Mouse (Mus musculus) neural tube, embryonic 12.5 days (tissue): ENCODE measurements around the gene Stx18. TPM values are rescaled to one million over a fixed set of nuclear protein-coding genes. Genes with fewer than 3 reads are reported as not detected.

Source experiments
- ATAC-seq: fragments of 200-750 bp; cut with Nextera tagmentation; 2 replicates; pipeline ENCODE4 v1.8.0; 2017; ENCODE audit warnings: low read depth, mild to moderate bottlenecking, moderate TSS enrichment, moderate library complexity; ENCODE audit not compliant: low FRiP score
- H3K27ac ChIP-seq: fragments of 300-500 bp; sonication (generic); 2 replicates; pipeline ENCODE4 v1.5.1; 2016
- H3K27me3 ChIP-seq: fragments of 300-500 bp; sonication (generic); replicated peaks from 2 replicates; pipeline ENCODE4 v1.6.1; 2016; ENCODE audit warnings: mild to moderate bottlenecking
- H3K36me3 ChIP-seq: fragments of 300-500 bp; sonication (generic); 2 replicates; pipeline ENCODE4 v1.6.1; 2016; ENCODE audit warnings: mild to moderate bottlenecking
- H3K4me1 ChIP-seq: fragments of 300-500 bp; sonication (generic); 2 replicates; pipeline ENCODE4 v1.6.1; 2016
- H3K4me2 ChIP-seq: fragments of 300-500 bp; sonication (generic); replicated peaks from 2 replicates; pipeline ENCODE4 v1.6.1; 2016; ENCODE audit warnings: mild to moderate bottlenecking
- H3K4me3 ChIP-seq: fragments of 300-500 bp; sonication (generic); 2 replicates; pipeline ENCODE4 v1.5.1; 2016
- H3K9ac ChIP-seq: fragments of 300-500 bp; sonication (generic); 2 replicates; pipeline ENCODE4 v1.6.1; 2016; ENCODE audit warnings: mild to moderate bottlenecking
- H3K9me3 ChIP-seq: fragments of 300-500 bp; sonication (generic); 2 replicates; pipeline ENCODE4 v1.6.1; 2016; ENCODE audit warnings: mild to moderate bottlenecking
- WGBS: fragments of 180-500 bp; shearing (Covaris S2); methylation state at CpG from one replicate; pipeline ENCODE4 v1.1.7; 2016; 5-methylcytosine and 5-hydroxymethylcytosine counted together
- polyA plus RNA-seq: library from polyadenylated mRNA; unstranded; fragments of >200 nt; fragmentation: Nextera tagmentation; extraction: Ambion mirVana; gene quantifications from 2 replicates; pipeline ENCODE4 v1.2.1, GENCODE M21; 2016

Gene Stx18
- polyA plus RNA-seq, 1 experiment from 2014 or later: 43.2 TPM

DNA sequence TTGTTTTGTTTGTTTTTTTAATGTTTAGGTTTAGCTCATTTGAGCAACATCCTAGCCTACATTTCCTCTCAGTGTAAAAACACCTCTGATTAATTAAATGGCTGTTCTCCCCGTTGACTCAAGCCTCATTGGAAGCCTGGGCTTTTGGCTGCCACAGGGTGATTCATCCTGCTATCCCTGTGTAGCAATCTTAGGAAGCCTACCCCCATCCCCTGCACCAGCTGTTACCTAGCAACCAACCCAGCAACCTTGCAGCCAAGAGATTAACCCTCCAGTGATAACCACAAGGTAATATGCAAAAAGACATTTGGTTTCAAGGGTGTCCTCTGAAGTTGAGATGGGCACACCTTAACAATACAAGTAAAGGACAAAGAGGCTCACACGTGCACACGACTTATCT lies 112.7 kb downstream of the Stx18 start:
- H3K36me3 ChIP-seq: peaks cover 98% of the 10 kb centered on the region
- peaks cover 44% of the 10 kb centered on the region for H3K4me1 ChIP-seq
- H3K9me3 ChIP-seq: no peaks in the 10 kb centered on the region
- peak overlapping the region; percentile 32; the same call in 1 of the 2 replicates for H3K4me2 ChIP-seq
- no peak overlapping the region for H3K27ac ChIP-seq
- no peak overlapping the region for H3K9ac ChIP-seq
- no peaks in the 10 kb centered on the region for H3K27me3 ChIP-seq
- no peak for ATAC-seq
- no peak overlapping the region for H3K4me3 ChIP-seq
- WGBS: 63% methylated on average over 3 of the region's 3 CpGs

DNA sequence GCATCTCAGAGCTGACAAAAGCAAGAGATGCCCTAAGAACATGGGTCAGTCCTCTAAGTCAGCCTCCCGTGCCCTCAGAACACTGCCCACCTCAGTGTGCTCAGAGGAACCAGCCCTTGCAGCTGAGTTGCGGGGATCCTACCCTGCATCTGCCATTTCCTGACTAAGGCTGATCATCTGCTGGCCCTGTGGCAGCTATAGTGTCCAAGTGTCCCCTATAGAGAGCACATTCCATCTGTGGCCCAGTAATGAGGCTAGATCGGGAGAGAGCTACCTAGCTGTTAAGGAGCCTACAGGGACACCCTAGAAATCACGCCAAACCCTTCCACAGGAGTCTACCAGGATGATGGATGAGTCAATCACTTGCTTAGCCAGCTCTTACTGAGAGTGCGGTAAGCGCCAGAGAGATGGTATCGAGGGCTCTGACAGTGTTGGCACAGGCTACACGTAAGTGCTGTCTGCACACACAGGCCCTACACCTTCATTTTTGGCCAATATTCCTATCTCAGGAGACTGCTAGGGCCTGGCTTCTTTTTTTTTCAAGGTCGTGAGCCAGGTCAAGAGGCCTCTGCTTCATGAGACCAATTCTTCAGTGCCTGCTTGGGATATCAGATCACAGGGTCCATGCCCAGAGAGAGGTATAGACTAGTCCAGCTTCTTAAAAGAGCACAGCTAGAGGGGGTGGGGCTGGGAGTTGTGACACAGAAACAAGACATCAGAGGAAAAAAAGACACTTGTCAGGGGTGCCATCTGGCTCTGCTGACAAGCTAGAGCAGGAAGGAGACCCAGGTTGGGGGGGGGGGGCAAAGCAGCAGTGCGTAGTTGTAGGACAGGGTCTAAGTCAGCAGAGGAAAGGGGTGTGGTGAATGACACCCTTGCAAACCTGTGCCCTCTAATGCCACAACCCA lies 113.9 kb downstream of the Stx18 start:
- ATAC-seq: no peak
- H3K27ac ChIP-seq: no peak overlapping the region
- no peaks in the 10 kb centered on the region for H3K9me3 ChIP-seq
- peaks cover 56% of the 10 kb centered on the region for H3K4me1 ChIP-seq
- H3K4me2 ChIP-seq: peak overlapping the region; percentile 32
- H3K27me3 ChIP-seq: no peaks in the 10 kb centered on the region
- no peak overlapping the region for H3K9ac ChIP-seq
- no peak overlapping the region for H3K4me3 ChIP-seq
- peaks cover 98% of the 10 kb centered on the region for H3K36me3 ChIP-seq
- WGBS: 86% methylated on average over 10 of the region's 10 CpGs

DNA sequence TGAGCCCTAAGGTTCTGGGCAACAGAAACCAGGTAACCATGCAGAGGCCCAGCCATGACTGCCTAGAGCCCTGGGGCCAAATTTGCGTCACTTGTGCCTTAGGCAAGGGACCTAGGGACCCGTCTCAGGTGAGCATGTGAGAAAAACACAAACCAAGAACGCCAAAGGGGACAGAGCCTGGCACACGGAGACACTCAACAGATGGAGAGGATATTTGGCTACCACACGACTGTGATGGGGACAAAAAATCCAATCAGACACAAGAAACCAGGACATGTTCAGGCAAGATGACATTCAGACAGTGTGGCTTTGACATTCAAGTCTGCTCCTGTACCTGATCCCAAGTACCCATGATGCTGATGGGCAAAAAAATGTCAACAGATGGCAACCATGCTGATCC lies 115.1 kb downstream of the Stx18 start:
- no peaks in the 10 kb centered on the region for H3K9me3 ChIP-seq
- H3K27ac ChIP-seq: no peak overlapping the region
- 0 out of 2 replicates have a peak overlapping the region, but pooled peaks have one; percentile 38 for H3K9ac ChIP-seq
- ATAC-seq: no peak
- H3K27me3 ChIP-seq: no peaks in the 10 kb centered on the region
- H3K4me1 ChIP-seq: peaks cover 62% of the 10 kb centered on the region
- peak overlapping the region; percentile 32; the same call in 1 of the 2 replicates for H3K4me2 ChIP-seq
- peaks cover 86% of the 10 kb centered on the region for H3K36me3 ChIP-seq
- 90% methylated on average over 5 of the region's 5 CpGs for WGBS
- H3K4me3 ChIP-seq: no peak overlapping the region

DNA sequence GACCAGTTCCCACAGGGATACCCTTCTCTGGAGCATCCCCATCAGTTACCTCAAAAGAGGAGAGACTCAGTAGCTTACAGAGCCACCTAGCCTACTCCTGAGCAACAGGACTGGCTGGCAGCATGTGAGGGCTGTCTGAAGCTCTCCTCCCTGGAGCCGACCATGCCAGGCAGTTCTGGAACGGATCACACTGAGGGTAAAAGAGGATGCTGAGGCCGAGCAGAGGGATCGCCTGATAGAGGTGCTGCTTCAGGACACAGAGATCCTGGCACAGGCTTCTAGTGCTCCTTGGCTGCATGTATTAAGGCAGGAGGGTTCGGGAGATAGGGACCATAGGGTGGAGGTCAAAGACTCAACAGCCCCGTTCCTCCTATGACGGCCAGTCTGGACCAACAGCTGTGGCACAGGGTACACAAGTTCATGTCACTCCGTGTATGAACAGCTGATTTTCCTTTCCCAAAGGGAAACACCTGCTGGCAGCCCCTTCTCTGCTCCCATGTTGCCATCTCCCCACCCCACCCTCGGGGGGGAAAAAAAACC lies 119.0 kb downstream of the Stx18 start:
- peak overlapping the region; percentile 95 for H3K9ac ChIP-seq
- WGBS: 72% methylated on average over 9 of the region's 9 CpGs
- H3K4me1 ChIP-seq: peaks cover 56% of the 10 kb centered on the region
- ATAC-seq: no peak
- peaks cover 15% of the 10 kb centered on the region for H3K27me3 ChIP-seq
- H3K36me3 ChIP-seq: peaks cover 49% of the 10 kb centered on the region
- H3K4me3 ChIP-seq: peak overlapping the region; percentile 75
- no peak overlapping the region for H3K27ac ChIP-seq
- peak overlapping the region; percentile 77 for H3K4me2 ChIP-seq
- no peaks in the 10 kb centered on the region for H3K9me3 ChIP-seq

DNA sequence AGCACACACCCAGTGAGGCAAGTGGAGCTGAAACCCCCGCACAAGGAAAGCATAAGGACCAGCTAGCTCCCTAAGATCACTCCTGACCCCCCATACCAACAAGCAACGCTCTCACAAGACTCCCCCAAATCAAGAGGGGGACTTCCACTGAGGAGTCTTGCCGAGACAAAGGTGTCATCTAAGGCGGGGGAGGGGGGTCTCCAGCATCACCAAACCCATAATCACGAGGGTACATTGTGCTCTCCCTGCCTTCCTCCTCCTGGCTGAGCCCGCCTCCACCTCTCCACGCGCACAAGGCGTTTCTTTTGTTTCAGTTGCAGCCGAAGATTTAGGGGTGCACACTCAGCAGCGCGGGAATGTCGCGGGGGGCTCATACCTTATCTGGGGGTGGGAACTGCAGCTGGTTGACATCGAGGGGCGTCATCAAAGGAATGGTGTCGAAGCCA lies 120.0 kb downstream of the Stx18 start:
- ATAC-seq: peak; percentile 59
- Histone ChIP-seq H3K4me1 (peaks cover 47% of the 10 kb centered on the region), H3K4me2 (peak overlapping the region; percentile 77), H3K27me3 (peaks cover 15% of the 10 kb centered on the region), H3K36me3 (peaks cover 39% of the 10 kb centered on the region), H3K9ac (peak overlapping the region; percentile 95), H3K9me3 (no peaks in the 10 kb centered on the region), H3K27ac (peak overlapping the region; percentile 51), H3K4me3 (peak overlapping the region; percentile 75)
- WGBS: 3% methylated on average over 17 of the region's 17 CpGs

DNA sequence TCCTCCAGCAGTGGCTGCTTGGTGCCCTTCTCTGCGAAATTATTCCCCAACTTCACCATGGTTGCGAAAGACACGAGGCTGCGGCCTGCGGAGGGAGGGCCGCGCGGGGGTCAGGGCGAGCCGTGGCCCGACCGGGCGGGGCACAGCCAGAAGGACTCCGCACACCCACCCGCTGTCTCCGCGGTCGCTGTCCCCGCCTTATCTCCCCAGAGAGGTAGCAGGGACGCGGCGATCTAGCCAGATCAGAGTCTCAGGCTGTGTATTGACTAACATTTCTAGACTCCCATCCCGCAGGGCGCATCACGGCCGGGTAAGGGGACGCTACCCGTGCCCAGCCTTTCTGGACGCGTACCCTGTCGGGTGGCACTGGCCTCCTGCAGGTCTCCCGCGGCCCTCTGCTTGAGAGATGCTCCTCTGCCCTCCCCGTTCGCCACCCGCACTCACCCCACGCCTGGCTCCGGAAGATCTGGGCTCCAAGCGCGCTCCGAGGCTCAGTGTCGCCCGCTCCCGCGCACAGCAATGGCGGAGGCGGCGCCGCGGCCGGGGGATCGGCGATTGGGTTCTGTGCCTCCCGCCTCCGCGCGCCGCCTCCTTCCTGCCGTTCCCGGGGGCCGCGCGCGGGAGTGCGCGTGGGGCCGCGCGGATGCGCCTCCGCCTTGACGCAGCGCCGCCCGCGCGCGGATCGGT lies 120.5 kb downstream of the Stx18 start:
- under 1% methylated on average over 72 of the region's 79 CpGs for WGBS
- Histone ChIP-seq H3K4me2 (peak overlapping the region; percentile 77), H3K9ac (peak overlapping the region; percentile 95), H3K27me3 (peaks cover 15% of the 10 kb centered on the region), H3K4me1 (peaks cover 42% of the 10 kb centered on the region), H3K9me3 (no peaks in the 10 kb centered on the region), H3K27ac (peak overlapping the region; percentile 51), H3K4me3 (peak overlapping the region; percentile 75), H3K36me3 (peaks cover 34% of the 10 kb centered on the region)
- peak; percentile 77 for ATAC-seq

DNA sequence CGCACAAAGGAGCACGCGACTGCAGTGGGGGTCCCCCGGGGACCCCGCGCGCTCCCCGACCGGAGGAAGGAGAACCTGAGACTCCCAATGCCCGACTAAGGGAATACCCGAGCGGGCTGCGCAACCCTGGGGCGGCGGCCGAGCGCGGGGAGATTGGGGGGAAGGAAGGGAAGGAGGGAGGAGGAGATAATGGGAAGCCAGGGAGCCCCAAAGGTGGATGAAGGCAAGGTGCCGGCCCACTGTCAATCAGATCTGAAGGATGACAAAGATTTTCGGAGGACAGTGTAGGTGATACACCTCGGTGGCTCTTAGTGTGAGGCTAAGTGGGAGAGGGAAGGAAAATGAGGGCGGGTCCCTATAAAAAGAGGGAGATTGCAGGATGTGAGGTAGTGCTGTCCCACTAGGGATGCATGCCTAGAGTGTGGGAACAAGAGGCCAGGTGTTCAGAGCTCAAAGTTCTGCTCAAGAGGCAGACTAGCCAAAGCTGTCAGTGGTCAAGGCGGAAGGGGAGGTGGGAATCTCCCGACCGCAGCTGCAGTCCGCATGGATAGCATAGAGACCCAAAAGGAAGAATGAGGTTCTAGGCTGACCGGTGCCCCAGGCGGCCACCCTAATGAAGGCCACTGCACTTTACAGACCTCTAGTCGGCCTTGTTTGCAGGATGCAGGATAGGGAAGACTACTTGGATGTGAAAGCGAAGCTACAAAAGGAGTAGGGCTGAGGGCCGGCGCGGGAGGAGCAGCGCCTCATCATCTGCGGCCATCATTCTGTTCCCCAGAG lies 121.3 kb downstream of the Stx18 start, which contains the start of gene Nsg1:
Nsg1 (minus strand) TSS at position 274 of the 780 bp plus-strand sequence.
- Histone ChIP-seq H3K27me3 (peaks cover 15% of the 10 kb centered on the region), H3K4me2 (peak within 1 kb of the TSS; percentile 77), H3K4me3 (peak within 1 kb of the TSS; percentile 75), H3K4me1 (peaks cover 34% of the 10 kb centered on the region), H3K9me3 (no peaks in the 10 kb centered on the region), H3K27ac (peak within 1 kb of the TSS; percentile 68), H3K36me3 (peaks cover 26% of the 10 kb centered on the region), H3K9ac (peak within 1 kb of the TSS; percentile 95)
- peak; percentile 57 for ATAC-seq
- 8% methylated on average over 35 of the region's 35 CpGs for WGBS

DNA sequence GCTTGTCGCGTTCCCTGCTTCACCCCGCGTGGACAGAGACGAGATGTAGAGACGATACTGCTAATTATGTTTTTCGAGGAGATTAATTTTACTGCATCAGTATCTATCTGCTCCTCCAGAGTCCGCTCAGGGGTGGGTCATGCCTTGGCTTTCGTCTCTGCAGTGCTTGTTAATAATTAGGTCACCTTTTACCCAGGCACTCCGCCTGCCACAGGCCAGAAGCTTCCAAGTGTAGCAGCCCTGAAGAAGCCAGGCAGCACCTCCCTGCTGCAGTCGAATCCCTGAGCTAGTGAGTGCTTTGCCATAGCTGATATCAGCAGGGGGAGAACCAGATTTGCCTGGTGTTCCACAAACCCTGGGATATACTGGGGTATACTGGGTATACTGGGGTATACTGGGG lies 130.0 kb downstream of the Stx18 start:
- no peak overlapping the region for H3K4me2 ChIP-seq
- no peaks in the 10 kb centered on the region for H3K27me3 ChIP-seq
- no peak overlapping the region for H3K4me3 ChIP-seq
- WGBS: 79% methylated on average over 11 of the region's 11 CpGs
- no peak overlapping the region for H3K9ac ChIP-seq
- no peaks in the 10 kb centered on the region for H3K9me3 ChIP-seq
- no peaks in the 10 kb centered on the region for H3K36me3 ChIP-seq
- no peaks in the 10 kb centered on the region for H3K4me1 ChIP-seq
- H3K27ac ChIP-seq: no peak overlapping the region
- no peak for ATAC-seq

DNA sequence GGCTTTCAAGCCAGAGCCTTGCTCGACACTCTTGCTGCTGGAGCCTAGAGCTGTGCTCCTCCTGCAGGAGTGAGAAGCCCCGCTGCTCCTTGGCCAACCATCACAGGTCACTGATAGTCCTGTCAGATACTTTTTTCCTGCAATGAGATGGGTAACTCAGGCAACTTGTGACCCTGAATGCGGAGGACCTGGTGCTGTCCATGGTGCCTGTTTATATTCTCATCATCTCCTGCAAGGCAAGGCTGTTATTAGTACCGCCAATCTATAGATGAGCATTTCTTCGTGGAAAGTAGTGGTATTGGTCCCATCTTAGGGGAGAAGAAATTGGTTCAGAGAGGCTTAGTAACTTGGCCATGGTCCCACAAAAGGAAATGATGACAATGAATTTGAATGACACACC lies 135.2 kb downstream of the Stx18 start:
- no peak overlapping the region for H3K9ac ChIP-seq
- H3K4me1 ChIP-seq: no peaks in the 10 kb centered on the region; the same call in 1 of the 2 replicates
- 56% methylated on average over 5 of the region's 5 CpGs for WGBS
- no peak overlapping the region for H3K4me2 ChIP-seq
- H3K9me3 ChIP-seq: no peaks in the 10 kb centered on the region
- H3K4me3 ChIP-seq: no peak overlapping the region
- H3K36me3 ChIP-seq: no peaks in the 10 kb centered on the region
- no peak overlapping the region for H3K27ac ChIP-seq
- no peaks in the 10 kb centered on the region for H3K27me3 ChIP-seq
- ATAC-seq: no peak

DNA sequence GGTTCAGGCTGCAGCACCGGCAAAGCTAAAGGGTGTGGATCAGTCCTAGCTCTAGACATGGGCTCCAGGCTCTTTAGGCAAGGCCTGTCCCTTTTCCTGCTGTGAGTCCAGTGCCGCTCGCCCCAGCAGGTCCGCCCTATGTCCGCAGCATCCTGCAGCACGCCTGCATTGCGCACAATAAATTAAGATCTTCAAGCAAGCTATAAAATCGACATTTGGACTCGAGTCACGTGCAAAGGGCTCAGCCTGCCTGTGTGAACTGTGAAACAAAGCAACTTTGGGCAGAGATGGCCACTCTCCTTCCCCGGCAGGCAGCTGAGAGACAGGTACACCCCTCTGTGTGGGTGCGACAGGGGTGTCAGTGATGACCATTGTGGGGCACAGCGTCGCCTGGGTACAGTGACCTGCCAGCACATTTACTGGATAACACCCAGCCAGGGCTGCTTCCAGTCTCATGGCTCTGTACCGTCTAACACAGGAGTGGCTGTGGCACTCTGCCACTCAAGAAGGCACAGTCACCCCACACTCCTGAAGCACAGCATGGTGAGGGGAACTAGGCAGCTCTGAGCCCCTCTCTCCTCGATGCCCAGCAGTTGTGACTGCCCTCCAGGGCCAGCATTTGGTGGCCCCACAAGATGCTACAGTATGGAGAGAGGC lies 135.8 kb downstream of the Stx18 start:
- H3K4me3 ChIP-seq: no peak overlapping the region
- H3K4me1 ChIP-seq: no peaks in the 10 kb centered on the region; the same call in 1 of the 2 replicates
- H3K27me3 ChIP-seq: no peaks in the 10 kb centered on the region
- no peak overlapping the region for H3K4me2 ChIP-seq
- no peaks in the 10 kb centered on the region for H3K36me3 ChIP-seq
- ATAC-seq: peak; percentile 53; the same call in 1 of the 2 replicates
- no peaks in the 10 kb centered on the region for H3K9me3 ChIP-seq
- no peak overlapping the region for H3K27ac ChIP-seq
- no peak overlapping the region for H3K9ac ChIP-seq
- WGBS: 70% methylated on average over 16 of the region's 16 CpGs

DNA sequence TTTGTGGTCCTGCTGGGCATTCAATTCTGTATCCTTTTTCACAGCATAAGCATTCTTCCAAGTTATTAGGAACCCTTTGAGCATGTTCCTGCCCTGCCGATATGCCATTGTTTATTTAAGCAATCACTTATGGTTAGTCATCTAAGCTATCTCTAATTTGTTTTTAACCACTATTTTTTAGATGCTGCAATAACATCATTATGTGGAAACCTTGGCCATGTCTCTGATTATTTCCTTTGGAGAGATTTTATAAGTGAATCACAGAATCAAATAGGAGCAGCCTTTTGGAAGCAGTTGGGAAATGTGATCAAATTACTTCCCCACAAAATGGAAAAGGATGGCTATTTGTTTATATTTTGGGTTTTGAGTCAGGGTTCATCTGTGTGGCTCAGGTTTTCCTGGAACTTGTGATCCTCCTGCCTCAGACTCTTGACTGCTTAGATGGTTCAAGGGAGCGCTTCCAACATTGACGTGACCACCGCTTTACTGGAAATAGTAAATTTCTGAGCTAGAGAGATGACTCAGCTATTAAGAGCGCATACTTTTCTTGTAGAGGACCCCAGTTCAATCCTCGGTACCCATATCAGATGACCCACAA lies 146.2 kb downstream of the Stx18 start:
- WGBS: 93% methylated on average over 6 of the region's 6 CpGs
- no peaks in the 10 kb centered on the region for H3K27me3 ChIP-seq
- no peak overlapping the region for H3K27ac ChIP-seq
- H3K4me1 ChIP-seq: no peaks in the 10 kb centered on the region
- no peaks in the 10 kb centered on the region for H3K36me3 ChIP-seq
- no peak overlapping the region for H3K4me3 ChIP-seq
- no peak overlapping the region for H3K9ac ChIP-seq
- H3K9me3 ChIP-seq: no peaks in the 10 kb centered on the region
- no peak for ATAC-seq
- H3K4me2 ChIP-seq: no peak overlapping the region
